Mouse (Mus musculus) thymus, postnatal 4 days (tissue): ENCODE measurements around the gene Frmd4a.

Source experiments
- DNase-seq: peaks from one replicate; pipeline ENCODE4 v3.0.0; 2021

The Frmd4a gene

DNA sequence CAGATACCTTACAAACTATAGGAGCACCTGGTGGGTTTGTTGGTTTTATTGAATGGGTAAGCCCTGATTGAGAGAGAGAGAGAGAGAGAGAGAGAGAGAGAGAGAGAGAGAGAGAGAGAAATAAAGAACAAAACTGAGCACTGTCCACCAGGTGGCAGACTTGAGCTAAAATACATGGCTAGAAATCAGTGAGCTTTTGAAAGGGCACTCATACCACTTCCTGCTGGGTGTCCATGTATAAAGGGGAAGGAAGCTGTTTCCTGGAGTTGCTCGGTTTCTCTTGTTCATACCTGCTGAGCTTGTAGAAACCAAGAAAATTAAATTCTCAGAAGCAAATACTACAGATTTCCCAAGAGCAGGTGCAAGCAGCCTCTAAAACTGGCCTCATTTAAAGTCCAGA, 481.7 kb downstream of the Frmd4a start:
- peak; percentile 83 for DNase-seq

DNA sequence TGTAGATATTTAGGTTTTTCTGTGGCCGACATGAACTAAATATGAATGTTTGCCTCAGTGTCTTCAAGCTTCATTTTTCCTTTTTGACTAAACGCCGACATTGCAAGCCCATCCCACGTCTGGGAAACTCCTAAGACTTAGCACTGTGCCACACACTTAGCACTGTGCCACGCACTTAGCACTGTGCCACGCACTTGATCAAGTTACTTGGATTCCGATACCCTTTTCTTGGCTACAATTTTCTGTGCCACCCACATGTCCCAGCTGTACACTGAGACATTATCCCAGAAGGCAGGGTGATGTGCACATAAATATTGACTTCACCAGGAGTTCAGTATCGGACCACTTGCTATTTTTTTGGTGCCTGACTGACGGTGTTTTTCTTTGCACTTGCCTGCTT, 482.4 kb downstream of the Frmd4a start:
- DNase-seq = no peak

DNA sequence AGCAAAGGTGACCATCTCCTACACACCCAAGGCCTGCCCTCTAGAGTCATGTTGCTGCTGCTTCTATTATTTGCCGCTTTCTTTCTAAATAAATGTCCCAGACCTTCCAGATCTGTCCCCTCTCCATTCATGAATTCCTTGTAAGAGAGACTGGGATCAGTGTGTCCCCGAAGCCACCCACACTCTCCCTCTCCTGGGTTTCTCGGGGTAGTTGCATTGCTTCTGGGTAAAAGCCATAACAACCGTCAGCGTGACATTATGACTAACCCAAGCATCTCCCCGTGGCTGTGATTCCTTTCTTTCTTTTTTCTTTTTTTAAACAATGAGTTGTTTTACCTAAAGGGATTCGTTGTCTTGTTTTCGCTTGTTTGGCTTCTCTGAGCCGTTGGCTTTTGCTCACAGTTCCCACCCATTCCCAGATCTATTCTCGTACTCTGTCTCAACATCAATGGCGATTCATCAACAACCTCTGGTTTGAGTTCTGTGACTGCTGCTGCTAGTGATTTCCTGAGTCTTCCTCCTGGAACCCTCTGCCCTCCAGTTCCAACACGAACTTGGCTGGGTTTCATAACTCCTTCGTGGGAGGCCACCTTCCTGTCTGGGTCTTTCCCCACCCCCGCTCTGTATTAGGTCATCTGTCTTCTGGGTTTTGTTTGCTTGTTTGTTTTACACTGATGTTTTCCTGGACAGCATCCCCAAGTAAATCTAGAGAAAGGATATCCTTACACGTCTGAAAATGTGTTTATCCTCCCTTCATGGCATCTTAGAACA, 483.9 kb downstream of the Frmd4a start:
- no peak for DNase-seq

DNA sequence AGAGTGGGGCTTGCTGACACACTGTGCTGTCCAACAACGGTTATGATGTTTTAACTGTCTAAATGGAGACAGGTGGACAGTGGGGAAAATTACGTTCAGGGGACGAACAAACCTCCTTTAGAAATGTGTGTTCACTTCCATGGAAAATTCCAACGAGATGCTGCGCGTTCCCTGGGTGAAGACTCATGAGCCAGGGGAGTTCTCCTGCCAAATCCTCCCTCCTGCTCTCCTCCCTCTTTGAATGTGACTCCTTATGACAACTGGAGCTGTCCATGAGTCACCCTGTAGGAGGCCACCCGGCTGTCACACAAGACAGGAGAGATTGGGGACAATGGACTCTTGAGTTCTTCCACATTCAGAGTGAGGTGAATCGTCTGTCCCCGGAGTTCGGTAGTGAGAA, 486.9 kb downstream of the Frmd4a start:
- DNase-seq = no peak

GRCm38 (mm10) chr2:4505695-4506094, 488.2 kb downstream of the Frmd4a start:
- no peak for DNase-seq

DNA sequence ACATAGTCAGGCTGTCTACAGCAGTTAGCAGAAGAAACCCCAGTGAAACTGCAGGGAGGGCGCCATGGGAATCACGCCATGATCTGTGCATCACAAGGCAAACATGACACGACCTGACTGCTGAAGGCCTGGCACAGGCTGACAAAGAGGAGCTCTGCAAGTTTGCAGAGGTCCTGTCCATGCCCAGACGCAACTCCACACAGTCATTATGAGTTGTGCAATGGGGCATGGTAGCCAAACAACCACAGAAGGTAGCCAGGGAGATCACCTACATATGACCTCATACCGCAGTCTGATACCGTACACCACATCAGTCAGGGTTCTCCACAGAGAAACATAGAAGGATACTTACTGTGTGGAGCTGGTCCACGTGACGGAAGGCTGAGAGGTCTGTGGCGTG, 489.1 kb downstream of the Frmd4a start:
- DNase-seq = no peak

DNA sequence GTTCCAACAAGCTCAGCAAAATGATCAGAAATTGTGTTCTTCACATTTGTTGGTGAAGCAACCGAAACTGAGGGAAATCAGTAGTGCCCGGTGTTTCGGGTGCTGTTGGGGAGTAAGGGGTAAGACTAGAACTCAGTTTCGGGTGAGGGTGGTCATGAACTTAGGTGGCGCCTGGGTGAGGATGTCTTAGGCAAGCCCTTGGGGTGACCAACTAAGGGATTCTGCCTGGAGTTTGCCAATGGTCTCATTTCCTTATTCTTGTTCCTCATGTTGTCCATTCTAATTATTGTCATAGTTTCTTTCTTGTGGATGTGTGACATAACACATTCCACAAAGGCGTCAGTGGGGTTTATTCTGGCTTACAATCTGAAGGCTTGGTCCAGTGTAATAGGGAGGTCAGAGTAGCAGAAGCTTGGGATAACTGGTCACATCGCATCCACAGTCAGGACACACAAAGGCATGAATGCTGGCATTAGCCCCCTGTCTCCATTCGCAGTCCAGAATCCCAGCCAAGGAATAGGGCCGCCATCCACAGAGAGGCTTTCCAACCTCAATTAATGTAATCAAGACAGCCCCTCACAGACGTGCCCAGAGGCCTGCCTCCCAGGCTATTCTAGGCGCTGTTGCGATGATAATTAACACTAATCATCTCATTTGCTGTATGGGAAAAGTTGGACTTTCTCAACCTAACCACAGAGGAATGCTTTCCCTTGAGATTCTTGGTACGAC, 490.5 kb downstream of the Frmd4a start:
- no peak for DNase-seq

DNA sequence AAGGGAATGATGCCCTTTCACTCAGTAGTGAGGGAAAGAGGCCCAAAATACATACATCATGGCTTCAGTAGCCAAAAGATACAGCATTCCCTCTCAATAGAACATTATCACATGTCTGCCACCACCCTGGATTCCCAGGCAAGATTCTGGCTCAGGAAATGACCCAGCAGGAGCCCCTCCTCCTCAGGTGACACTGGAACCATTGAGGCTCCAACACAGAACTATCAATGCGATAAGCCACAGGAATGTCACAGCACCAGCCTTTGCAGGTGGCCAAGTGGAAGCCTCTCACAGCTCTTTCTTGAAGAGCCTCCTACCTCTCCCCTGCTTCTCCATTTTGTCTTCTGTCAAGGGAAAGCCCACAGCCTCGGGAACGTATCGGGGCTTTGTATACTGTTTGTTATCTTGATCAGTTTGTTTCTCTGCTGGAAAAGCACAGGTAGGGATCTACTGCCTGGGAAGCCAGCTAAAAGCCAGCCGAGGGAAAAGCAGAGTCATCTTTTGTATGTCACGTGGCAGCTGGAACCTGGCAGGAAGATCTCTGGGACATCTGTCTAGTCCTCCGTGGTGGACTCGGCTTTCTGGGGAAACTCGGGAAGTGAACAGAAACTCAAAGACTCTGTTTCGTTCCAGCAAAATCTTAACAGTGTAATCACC, 491.6 kb downstream of the Frmd4a start:
- no peak for DNase-seq

DNA sequence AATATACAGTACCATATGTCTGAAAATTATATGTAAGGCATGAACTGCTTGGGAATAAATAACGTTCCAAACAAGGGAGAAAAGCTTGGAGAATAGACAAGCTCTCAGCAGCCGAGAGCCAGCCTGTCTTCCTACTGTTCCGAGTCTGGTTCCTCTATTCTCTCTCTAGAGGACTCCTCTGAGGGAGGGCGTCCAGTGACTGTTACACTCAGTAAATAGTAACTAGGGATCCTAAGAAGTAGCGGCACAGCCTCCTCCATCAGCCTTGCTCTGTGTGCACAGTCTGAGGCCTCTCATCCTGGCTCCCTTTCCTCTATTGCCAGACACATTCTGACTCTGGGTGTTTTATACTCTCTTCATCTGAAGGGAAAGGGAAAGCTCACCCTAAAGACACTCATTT, 492.2 kb downstream of the Frmd4a start:
- no peak for DNase-seq

GRCm38 (mm10) chr2:4510208-4511079, 492.9 kb downstream of the Frmd4a start:
- no peak for DNase-seq

- DNase-seq = no peak
These were observed 493.5 kb downstream of the Frmd4a start for GRCm38 (mm10) chr2:4511080-4511386.

- DNase-seq = no peak
These were observed 495.1 kb downstream of the Frmd4a start for GRCm38 (mm10) chr2:4512607-4513006.

- no peak for DNase-seq
These were observed 498.4 kb downstream of the Frmd4a start for GRCm38 (mm10) chr2:4515910-4516309.

GRCm38 (mm10) chr2:4516819-4517552, 499.5 kb downstream of the Frmd4a start:
- no peak for DNase-seq

- no peak for DNase-seq
These were observed 500.1 kb downstream of the Frmd4a start for GRCm38 (mm10) chr2:4517553-4518125.

DNA sequence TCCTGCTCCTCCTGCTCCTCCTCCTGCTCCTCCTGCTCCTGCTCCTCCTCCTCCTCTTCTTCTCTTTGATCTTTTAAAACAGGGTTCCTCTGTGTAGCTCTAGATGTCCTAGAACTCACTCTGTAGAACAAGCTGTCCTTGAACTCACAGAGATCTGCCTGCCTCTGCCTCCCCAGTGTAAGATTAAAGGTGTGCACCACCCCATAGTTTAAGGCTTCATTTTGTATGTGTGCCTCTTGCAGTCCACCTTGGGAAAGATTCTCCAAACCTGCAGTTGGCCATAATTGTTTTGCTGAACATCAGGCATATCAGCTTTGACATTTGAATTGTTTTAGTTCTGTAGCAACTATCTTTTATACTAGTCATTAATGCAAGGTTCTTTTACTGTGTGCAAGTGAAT, 501.0 kb downstream of the Frmd4a start:
- DNase-seq = no peak

DNA sequence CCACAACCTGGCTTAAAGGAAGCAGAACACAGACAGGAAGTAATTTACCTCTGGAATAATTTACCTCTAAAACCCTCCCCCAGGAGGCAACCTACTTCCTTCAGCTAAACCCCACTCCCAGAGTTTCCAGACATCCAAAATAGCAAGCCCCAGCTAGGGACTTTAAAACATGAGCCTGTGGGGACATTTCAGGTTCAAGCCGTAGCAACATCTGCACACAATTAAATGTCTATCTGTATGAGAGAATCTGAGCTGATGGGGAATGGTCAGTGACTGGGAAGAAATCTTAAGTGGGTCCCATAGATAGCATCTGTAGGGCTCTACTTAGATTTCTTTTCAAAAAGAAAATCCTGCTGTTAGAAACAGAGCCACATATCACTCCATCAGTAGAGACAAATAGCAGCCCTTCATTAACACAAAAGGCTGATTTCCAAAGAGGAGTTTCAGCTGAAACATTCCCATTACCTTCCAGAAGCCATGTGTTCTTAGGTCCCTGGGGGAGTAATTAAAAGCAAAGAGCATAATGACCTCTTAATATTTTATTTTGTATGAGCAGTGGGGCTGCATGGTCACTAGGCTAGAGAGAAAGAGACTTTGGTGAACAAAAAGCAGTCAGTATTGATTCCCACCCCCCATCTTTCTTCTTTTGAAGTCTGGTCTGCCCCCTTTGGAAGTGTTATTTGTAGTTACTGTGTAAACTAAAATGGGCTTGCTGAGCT, 505.4 kb downstream of the Frmd4a start:
- no peak for DNase-seq

- DNase-seq = no peak
These were observed 509.6 kb downstream of the Frmd4a start for GRCm38 (mm10) chr2:4527094-4527493.

DNA sequence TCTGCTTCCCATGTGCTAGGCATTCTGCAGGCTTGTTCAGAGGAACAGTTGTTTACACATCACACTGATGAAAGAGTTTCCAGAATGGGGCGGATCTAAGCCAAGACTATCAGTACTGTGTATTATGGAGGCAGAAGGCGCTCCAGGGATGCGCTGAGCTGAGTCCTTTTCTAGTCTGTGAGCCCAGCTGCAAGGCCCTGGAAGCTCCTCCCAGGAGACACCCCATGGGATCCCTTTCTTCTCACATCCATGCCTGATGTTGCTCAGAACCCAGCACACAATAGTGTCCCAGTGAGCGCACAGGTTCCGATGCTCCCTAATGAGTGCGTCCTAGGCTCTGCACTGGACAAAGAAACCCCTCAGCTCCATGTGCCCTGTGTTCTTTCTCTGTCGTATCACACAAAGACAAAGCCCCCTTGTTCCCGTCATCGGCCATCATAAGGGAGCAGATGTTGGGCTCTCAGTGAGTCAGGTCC, 511.8 kb downstream of the Frmd4a start:
- no peak for DNase-seq

DNA sequence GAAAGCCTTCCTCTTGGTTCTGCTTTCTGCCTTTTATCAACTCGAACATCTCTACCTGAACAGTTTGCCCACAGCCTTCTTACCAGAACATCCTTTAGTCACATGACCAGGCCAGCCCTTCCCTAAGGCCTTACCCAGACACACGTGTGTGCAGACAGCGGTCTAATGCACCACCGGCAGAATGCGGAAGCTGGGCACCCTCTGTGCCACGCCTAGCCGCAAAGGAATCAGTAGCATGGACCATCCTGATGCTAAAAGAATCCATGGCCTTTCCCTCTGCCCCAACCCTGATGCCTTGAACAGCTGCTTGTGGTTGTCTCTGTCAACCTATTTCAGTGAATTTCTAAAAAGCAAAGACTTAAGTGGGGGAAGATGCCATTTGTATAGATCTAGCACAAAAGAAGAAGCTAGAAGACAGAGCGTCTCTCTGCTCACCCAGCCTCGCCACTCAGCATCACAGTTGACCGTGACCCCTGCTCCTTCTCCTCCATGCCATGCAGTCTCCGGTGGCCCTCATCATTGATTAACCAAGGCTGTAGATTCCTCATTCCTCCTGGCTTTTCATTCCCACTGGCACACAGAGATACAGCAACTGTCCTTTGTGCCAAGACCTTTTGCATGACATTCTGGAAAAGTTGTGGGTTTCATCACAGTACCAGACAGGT, 514.1 kb downstream of the Frmd4a start:
- no peak for DNase-seq

- DNase-seq = no peak
These were observed 514.7 kb downstream of the Frmd4a start for GRCm38 (mm10) chr2:4532198-4532568.
